Mouse (Mus musculus) CD4-positive, CD25-positive, alpha-beta regulatory T cell, adult 2 months (primary cell): ENCODE results near the gene Wnt2b.

Source experiments
- DNase-seq: peaks from one replicate; pipeline ENCODE4 v3.0.0-alpha.2; 2012; ENCODE audit warnings: low read depth, low spot score

Wnt2b gene

DNA sequence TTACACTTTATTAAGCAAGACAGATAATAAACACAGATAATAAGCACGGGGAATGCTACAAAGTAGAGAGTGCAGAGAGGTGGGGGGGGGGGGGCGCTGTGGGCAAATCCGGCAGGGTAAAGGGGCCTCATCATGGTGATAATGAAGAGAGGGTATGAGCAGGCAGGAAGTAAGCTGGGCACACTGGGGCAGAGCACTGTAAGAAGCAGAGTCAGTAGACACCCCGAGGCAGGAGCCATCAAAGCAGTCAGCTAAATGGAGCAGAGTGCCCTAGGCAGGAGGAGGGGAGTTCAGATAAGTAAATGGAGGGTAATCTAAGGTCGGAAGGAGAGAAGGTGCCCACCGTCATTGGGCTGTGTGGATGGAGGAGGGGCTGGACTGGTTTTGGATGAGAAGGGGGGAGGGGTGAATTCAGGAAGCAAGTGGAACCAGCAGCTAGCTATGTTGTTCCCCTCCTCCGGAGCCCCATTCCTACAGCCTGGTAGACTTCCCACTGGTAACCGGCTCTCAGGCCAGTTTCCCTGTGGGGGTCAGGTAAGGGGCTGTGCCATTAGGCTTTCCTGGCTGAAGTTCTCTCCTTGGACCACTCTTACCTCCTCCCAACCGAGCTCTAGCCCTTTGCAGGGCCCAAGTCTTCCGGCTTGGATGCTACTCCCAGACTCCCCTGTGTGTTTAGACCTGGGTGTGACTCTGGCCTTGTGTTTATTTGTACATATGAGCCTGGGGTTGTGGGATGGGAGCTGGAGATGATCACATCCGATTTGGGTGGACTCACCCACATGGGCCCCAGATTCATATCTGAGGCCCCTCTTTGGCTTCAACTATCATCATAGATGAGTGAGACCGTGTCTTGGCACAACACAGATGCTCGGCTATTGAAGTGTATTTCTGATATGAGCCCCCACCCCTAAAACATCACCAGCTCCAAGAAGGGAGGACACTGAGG lies 1.9 kb upstream of the Wnt2b start:
- peak; percentile 65 for DNase-seq

DNA sequence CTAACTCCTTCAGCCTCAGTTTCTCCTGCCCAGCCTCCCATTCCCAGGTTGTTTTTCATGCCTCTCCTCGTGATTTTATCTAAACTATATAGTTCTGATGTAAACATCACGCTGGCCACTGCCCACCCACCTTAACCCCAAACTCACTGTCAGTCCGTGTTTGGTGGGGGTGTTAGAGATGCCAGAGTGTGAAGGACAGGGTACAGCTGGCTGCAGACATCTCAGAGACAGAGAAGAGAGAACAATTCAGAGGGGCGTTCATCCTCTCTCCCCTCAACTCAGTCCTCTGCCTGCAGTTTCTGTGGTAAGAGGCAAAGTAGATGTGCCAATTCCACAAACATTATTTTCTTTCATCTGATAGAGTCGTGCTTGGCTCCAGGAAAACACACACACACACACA lies 1.1 kb upstream of the Wnt2b start:
- peak; percentile 10 for DNase-seq

- DNase-seq, result peak; percentile 25
Observed at GRCm38 (mm10) chr3:104962141-104962611, 455 bp upstream of the Wnt2b start.

GRCm38 (mm10) chr3:104960026-104961000 lies 1.4 kb downstream of the Wnt2b start:
- DNase-seq, result no peak

GRCm38 (mm10) chr3:104956131-104956581 lies 5.6 kb downstream of the Wnt2b start:
- DNase-seq, result no peak

GRCm38 (mm10) chr3:104954551-104954950 lies 7.2 kb downstream of the Wnt2b start:
- DNase-seq, result no peak

DNA sequence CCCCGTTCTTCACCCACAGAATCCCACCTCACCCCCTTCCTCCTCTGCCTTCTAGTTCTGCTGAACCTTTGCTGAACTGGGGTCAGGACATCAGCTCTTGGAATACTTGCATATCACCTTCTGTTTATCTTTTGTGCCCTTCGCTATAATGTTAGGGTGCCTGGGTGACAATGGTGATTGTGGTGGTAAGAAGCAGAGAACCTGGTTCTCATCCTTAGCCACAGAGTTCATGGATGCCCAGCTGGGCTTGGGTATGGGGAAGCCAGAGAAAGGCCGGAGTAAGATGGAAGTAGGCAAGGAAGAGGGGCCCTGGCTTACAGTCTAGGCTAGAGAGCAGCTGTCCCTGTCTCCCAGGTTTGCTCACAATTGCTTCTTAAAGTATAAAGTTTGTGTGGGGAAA lies 7.6 kb downstream of the Wnt2b start:
- no peak for DNase-seq

- no peak for DNase-seq
Observed at GRCm38 (mm10) chr3:104952891-104953670, 8.6 kb downstream of the Wnt2b start.

DNA sequence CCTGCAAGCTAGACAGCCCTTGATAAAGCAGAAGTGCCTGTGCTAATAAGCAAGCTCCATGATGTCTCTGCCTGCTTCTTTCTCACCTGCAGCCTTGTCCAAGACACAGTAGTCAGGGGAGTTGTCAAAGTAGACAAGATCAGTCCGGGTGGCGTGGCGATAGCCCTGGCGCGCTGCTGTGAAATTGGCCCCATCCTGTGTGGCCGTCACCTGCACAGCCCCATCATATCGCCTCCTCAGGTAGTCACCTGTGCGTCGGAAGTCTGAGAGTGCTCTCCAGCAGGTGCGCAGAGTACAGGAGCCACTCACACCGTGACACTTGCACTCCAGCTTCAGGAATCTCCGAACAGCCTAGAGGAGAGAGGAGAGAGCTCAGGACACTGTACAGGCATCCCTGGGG lies 10.8 kb downstream of the Wnt2b start:
- DNase-seq, result no peak

DNA sequence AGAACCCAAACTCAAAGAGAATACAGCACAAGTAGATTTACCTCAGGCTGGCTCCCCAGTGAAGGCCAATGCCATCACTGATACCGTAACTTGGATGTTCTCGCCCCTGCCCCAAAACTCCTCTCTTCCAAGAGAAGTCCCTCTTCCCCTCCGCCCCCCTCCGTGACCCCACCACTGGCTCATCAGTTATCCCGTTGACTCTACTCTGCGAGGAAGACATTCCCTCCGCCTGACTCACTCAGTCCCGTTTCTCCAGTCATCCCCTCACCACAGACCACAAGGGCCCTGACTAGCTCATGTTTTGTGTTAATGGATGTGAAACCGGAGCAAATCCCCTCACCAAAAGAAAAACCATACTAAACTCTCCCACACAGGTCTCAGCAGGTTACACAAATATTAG lies 16.8 kb downstream of the Wnt2b start:
- DNase-seq, result no peak

DNA sequence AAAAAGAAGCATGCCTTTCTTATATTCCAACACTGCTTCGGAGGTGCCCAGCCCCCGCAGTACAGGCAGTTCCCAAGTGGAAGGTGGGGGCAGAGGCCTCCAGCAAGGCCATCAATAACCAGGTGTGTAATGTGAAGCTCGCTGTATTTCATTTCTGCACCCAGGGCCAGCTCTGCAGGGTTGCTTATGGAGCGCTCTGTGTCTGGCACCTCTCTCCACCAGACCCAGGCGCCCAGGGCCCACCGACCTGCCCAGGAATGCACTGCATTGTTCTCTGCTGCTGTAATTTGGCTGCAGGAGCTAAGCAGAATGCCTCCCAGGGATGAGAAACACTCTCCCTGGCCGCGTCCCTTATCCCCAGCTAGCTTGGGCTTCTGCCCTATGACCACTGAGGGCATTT lies 18.4 kb downstream of the Wnt2b start:
- DNase-seq, result no peak

DNA sequence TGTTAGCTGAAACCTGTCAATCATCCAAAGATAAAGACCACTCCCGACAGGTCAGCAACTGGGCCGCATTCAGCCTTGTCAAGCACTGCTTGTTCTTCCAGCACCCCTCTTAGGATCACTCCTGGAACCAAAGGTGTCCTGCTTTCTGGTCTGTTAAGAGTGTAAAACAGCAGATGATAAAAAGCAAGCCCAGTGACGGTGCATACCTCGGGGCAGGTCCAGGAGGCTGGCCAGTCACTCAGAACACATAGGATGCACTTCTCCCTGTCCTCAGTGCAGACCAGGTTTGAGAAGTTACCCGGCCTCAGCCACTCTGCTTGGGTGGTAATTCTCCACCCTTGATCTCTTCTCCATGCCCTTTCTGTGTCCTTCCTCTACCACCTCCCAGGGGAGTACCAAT lies 19.0 kb downstream of the Wnt2b start:
- no peak for DNase-seq

- no peak for DNase-seq
Observed at GRCm38 (mm10) chr3:104940691-104941090, 21.0 kb downstream of the Wnt2b start.

DNA sequence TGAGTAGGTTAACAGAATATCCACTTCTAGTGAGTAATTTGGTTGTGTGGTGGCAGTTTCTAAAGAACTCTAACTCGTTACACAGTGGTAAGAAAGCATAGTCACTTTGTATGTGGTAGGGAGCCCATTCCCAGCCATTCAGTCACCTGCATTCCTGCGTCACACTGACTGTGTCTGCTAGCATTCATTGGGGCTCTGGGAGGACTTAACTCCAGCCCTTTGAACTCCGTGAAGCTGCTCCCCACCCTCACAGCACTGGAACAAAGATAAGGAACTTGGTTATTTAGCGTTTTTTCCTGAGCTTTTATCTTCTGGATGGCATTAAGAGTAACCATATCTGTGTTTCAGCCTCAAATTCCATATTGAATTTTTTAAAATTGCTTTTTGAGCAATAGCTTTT lies 23.4 kb downstream of the Wnt2b start:
- DNase-seq, result no peak

GRCm38 (mm10) chr3:104937728-104938305 lies 23.9 kb downstream of the Wnt2b start:
- no peak for DNase-seq

DNA sequence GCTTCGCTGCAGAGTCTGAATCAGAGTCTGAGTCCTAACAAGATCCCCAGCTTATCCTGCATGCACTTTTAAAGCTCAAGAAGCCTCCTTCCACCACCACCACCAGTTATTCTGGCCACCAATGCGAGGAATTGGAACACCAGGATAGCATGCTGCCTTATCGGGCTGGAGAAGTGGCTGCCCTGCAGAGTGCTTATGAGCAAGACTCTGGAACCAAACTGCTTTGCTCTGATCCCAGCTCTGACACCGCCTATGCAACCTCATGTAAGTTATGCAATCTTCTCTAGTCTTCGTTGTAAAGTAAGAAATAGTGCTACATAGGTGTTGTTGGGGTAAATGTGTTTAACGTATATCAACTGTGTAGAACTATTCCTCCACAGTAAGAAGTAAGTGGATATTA lies 32.3 kb downstream of the Wnt2b start:
- DNase-seq, result no peak

- no peak for DNase-seq
Observed at GRCm38 (mm10) chr3:104914986-104915385, 46.7 kb downstream of the Wnt2b start.

DNA sequence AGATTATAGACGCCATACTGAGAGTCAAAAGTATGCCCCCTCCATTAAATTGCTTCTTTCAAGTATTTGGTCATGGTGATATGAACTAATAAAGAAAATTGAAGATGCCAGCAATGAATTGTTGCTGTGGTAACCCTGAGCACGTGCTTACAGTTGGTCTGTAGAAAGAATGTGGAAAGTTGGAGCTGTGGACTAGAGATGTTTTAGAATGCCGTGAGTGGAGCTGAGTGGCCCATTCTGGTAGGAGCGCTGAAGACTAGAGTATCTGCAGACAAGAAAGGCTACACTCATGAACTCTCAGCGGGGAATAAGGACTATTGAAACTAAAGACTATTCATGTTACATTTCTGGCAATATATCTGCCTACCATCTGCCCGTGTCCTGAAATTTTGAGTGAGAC lies 52.5 kb downstream of the Wnt2b start:
- no peak for DNase-seq

- no peak for DNase-seq
Observed at GRCm38 (mm10) chr3:104906007-104906406, 55.7 kb downstream of the Wnt2b start.

- DNase-seq, result no peak
Observed at GRCm38 (mm10) chr3:104905389-104905788, 56.3 kb downstream of the Wnt2b start.

- DNase-seq, result no peak
Observed at GRCm38 (mm10) chr3:104901154-104901553, 60.6 kb downstream of the Wnt2b start.
